In genomic region chr13:74008948-74009718, GRCm38 (mm10) we compare ENCODE assay signal across 8 mouse cellular contexts. TPM values are rescaled to one million over a fixed set of nuclear protein-coding genes. Genes with fewer than 3 reads are reported as not detected.
DNase-seq lines count a peak whose midpoint lies in the region; ATAC-seq lines count a peak whose summit lies in the region.

Tppp (plus strand) TSS chr13:74009407.

- no peaks in the 10 kb centered on the region for H3K9me3 ChIP-seq in megakaryocyte, embryonic 14.5 days

- H3K4me3 ChIP-seq in megakaryocyte, embryonic 14.5 days (replicated peaks): peak within 1 kb of the TSS; percentile 92

- peaks cover 83% of the 10 kb centered on the region for H3K27me3 ChIP-seq in megakaryocyte, embryonic 14.5 days (replicated peaks)

- peak; percentile 97 for ATAC-seq in inflammation-experienced regulatory T-cells, adult 6 months

- DNase-seq in adrenal gland, adult 2 months: peak; percentile 98
- DNase-seq in embryo, embryonic 11 days: peak; percentile 92
- peak; percentile 93 for DNase-seq in gastrocnemius, postnatal 25 days
- peak; percentile 88 to 95 for DNase-seq in left cerebral cortex, adult 9 months (ENCODE audit: low spot score in 2 of 2)
- DNase-seq in right cerebral cortex, adult 2 months (ENCODE audit: low spot score in 2 of 2): peak; percentile 94 to 95
- peak; percentile 79 for DNase-seq in urinary bladder, postnatal 10 days (ENCODE audit: low spot score)

- H3K4me1 ChIP-seq in megakaryocyte, embryonic 14.5 days: peaks cover 32% of the 10 kb centered on the region

- H3K36me3 ChIP-seq in megakaryocyte, embryonic 14.5 days (replicated peaks; ENCODE audit: low read length): no peaks in the 10 kb centered on the region

RNA-seq across cellular contexts. Expression of gene Tppp, which starts in this region (rescaled TPM):
- 10 to 100 TPM in 1 of 2 experiments, 1 to 10 TPM in 1; 9.3 to 15.7 TPM for total RNA-seq in adrenal gland, adult 2 months (2021)
- 2.9 and 4.9 TPM in 2 replicates for polyA plus RNA-seq in adrenal gland, adult 2 months (2012; rRNA removed)
- 1 to 10 TPM; 5.2 to 5.8 TPM for total RNA-seq in gastrocnemius, postnatal 25 days (2021)
- under 1 TPM; 0.36 to 0.51 (median 0.41) TPM for polyA plus RNA-seq in inflammation-experienced regulatory T-cells, adult 6 months (2017; shearing (Covaris generic))
- polyA plus RNA-seq in megakaryocyte, embryonic 14.5 days (2012; ENCODE audit: insufficient read depth, low replicate concordance): 0.17 TPM in 1 of 2 replicates, not detected in the other

Comparison
In these comparisons a context has a peak if more than half of its experiments do, and no peak if none do; other contexts are left out.
1. Peak in every context shown above with its lines: DNase-seq, ATAC-seq and H3K4me3 ChIP-seq.
2. Peak in ATAC-seq in inflammation-experienced regulatory T-cells, adult 6 months; RNA of the gene not detected or under 1 TPM.